Mouse (Mus musculus) retina, adult 2 months (tissue): ENCODE measurements around the gene Gm10181.
"Not testable (repeated sequence)": the region's sequence is repeated elsewhere in the genome, so short reads cannot be mapped to it uniquely, and the experiment has no call there.

Source experiments
- DNase-seq: peaks from one replicate; pipeline ENCODE4 v3.0.0-alpha.2; 2012; ENCODE audit warnings: low read depth, low spot score

Gm10181 gene

GRCm38 (mm10) chr9:25089122-25089521 is at the start of gene Gm10181:
Gene Gm10181 (plus strand): TSS chr9:25089422.
- DNase-seq: no peak

GRCm38 (mm10) chr9:25041665-25042064 is 47.6 kb upstream of the Gm10181 start:
- peak; percentile 29 for DNase-seq

DNA sequence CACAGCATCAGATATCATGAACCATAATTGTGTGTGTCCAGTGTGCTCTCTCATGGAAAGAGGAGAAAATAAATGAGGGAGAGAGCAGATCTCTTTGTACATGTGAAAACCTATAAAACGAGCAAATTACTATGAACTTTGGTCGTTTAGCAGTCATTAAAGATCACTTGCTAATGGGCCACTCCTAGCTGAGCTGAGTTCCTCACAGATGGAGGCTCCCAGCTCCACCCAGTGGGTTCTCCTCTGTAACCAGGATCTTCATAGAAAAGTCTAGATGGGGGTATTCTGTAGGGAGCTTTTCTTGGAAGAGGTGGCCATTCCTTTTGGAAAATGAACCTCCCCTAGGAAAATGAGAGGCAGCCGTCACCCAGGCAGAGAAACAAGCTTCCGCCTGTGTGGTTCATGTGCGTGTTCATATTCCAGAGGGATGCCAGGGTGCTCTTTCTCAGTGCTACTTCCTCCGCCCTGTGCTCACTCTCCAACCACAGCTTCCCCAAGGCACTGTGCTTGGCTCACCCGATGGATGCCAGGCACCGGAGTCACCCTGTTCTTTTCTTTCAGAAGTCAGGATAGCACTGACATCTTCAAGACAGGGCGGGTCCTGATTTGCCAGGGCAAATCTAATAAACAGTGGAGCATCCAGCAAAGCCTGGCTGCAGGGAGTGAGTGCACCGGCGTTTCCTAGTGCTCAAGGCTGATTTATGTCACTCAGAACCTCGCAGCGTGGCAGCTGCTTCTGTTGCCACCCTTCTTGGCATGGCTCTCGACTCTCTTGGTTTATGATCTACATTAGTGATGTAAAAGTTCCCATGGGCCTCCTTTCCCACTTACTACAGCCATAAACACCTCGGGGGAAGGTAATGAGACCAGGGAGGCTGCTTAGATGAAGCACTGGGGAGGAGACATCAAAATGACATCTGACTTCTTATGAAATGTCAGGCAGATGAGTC is 46.8 kb upstream of the Gm10181 start:
- no peak for DNase-seq

- DNase-seq: no peak
Measured at GRCm38 (mm10) chr9:25044325-25044724, 44.9 kb upstream of the Gm10181 start.

DNA sequence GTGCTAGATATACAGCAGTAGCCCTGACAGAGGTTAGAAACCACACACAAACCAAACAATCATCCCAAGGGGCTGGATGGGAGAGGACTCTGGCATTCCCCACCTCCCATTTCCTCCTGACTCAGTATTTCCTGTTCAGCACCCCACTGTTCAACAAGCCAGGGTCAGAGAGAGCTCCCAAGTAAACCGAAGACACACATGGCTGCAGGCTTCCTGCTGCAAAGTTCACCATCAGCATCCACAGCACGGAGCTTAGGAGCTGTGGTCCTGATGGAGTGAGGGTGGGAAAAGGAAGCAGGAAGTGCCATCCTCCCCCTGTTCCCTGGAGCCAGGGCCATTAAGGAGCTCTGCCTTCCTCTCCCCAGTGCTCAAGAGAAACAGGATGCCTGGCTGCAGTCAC is 40.9 kb upstream of the Gm10181 start:
- no peak for DNase-seq

DNA sequence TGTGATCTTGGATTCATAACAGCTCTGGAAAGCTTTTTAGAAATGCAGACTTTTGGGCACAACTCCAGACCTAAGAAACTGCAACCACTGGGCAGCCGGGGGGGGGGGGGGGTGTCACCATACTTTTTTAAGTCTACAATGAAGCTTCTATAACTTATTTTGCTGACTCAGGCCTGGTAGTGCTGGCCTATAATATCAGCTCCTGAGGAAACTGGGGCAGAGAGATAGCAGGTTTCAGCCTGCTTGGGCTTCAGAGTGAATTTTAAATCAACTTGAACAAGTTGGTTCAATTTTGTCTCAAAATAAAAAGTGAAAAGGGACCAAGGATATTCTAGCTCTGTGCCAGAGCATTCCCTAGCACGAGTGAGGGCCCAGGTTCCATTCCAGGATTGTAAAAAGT is 40.3 kb upstream of the Gm10181 start:
- no peak for DNase-seq

DNA sequence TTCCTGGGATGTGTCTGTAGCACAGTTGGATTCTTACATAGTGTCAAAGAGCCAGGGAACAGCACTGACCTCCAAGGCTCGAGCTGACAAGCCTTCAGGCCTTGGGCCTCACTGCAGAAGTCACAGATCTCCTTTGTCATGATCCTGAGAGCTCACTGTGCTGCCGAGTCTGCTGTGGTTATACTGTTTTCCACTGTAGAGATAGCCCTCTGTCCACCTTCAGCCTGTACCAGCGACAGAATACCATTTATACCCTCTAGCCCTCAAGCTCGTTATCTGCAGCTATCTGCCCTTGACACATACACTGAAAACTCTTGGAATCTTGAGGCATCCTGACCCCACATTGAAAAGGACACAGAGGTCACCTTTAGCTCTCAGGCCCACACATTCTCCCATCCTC is 37.3 kb upstream of the Gm10181 start:
- DNase-seq: no peak

DNA sequence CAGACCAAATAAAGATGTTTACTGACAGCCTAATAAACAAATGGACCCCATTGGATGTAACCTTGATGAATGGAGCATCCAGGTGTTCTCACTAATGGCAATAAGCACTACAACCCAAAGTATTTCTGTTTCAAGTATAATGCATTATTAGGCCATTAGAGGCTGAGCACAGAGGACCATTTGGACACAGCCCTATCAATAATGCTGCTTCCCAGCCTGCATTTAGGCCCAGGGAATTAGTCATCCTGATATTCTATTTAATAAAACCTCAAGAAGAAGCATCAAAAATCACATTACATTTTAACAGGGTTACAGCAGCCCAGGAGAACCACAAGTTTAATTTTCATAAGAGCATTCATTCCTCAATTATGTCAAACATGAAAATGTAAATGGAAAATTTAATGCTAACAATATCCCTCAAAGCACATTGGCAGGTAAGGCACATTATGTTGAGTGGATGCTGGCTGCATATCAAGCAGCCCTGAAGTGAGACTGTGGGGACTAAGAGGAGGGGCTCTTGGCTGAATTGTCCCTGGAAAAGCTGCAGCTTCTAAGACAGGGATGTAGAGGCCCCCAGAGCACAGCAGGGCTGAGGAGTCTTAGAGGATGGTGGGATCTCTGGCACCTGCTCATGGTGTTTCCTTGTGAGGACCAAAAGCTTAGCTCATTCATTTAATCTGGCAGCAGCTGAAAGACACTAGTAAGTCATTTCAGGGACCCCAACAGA is 33.4 kb upstream of the Gm10181 start:
- no peak for DNase-seq

DNA sequence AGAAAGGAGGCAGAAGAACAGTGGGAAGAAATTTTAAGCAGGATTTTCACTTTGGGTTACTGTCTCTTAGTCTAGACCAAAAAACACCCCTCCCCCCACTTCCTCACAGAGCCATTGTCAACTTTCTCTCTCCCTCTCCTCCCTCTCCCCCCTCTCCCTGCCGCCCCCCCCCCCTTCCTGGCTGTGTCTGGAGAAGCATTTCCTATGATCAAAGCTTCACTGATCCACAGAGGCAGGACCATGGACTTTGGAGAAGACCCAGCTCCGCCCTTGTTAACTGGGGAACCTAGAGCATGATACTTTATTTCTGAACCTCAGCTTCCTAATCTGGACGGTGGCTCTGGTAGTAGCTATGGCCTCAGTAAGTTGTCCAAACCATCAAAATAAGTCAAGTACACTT is 30.5 kb upstream of the Gm10181 start:
- DNase-seq: no peak

- no peak for DNase-seq
Measured at GRCm38 (mm10) chr9:25072666-25073065, 16.6 kb upstream of the Gm10181 start.

- DNase-seq: no peak
Measured at GRCm38 (mm10) chr9:25075977-25076376, 13.2 kb upstream of the Gm10181 start.

DNA sequence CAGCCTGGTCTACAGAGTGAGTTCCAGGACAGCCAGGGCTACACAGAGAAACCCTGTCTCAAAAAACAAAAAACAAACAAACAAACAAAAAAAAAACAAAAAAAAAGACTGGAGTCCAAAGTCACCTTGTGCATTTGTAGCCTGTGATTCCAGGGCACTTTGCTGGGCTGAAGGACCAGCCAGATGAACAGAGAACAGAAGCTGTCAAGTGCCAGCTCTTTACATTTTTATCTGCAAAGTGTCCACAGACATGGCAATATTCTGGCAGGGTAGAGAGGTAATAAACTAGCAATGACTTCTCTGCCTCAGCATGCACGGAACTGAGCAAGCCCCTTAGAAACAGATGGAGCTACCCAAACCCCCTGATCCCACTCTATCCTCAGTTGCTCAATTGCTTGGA is 12.7 kb upstream of the Gm10181 start:
- no peak for DNase-seq

GRCm38 (mm10) chr9:25090853-25091252 is 1.6 kb downstream of the Gm10181 start:
- no peak for DNase-seq

- no peak for DNase-seq
Measured at GRCm38 (mm10) chr9:25102881-25103280, 13.7 kb downstream of the Gm10181 start.

DNA sequence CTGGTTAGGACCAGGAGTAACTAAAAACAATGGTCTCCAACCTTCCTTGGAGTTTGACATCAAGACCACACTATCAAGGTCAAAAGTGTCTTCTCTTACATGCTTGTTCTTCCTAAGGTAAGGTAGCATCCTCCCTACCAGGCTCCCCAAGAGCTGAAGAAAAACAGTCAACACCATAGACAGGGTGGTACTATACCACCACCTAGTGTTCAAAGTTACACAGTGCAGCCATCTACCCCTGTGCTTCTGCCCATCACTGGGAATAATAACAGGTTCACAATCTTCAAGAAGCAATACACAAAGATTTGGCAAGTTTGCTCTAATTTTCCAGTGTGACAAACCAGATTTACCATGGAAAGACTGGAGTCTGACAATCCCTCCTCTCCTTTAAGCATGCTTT is 15.4 kb downstream of the Gm10181 start:
- peak; percentile 8 for DNase-seq

DNA sequence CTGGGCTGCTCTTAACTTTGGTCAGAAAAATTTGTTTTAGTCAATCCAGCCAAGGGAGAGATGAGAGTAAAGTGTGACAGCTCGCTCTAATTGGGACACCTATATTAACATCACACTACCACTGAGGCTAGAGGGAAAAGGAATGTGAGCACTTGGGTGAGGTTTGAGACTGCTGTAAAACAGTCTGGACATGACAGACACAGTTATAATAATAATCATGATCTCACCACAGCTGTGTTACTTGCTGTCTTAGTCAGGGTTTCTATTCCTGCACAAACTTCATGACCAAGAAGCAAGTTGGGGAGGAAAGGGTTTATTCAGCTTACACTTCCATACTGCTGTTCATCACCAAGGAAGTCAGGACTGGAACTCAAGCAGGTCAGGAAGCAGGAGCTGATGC is 34.4 kb downstream of the Gm10181 start:
- DNase-seq: not testable (repeated sequence)

- DNase-seq: no peak
Measured at GRCm38 (mm10) chr9:25124048-25124447, 34.8 kb downstream of the Gm10181 start.

GRCm38 (mm10) chr9:25132253-25132652 is 43.0 kb downstream of the Gm10181 start:
- DNase-seq: no peak

GRCm38 (mm10) chr9:25132920-25133319 is 43.7 kb downstream of the Gm10181 start:
- DNase-seq: no peak

GRCm38 (mm10) chr9:25138900-25139299 is 49.7 kb downstream of the Gm10181 start:
- no peak for DNase-seq
